Mouse (Mus musculus) limb, embryonic 14.5 days (tissue): ENCODE results near the gene Camp. TPM values are rescaled to one million over a fixed set of nuclear protein-coding genes. Genes with fewer than 3 reads are reported as not detected.
A peak's percentile ranks its signal among the peaks of the same experiment; 100 is the strongest.

Source experiments
- ATAC-seq: fragments of 200-750 bp; cut with Nextera tagmentation; 2 replicates; pipeline ENCODE4 v1.8.0; 2017; ENCODE audit warnings: low read depth, moderate number of reproducible peaks, moderate TSS enrichment; ENCODE audit not compliant: low FRiP score
- DNase-seq: peaks from one replicate; pipeline ENCODE4 v3.0.0-alpha.2; 2015; ENCODE audit warnings: low spot score
- H3K27ac ChIP-seq: fragments of 300-500 bp; sonication (generic); replicated peaks from 2 replicates; pipeline ENCODE4 v1.5.1; 2014; ENCODE audit warnings: low read depth, mild to moderate bottlenecking, low read length, moderate library complexity, mixed read lengths
- H3K27me3 ChIP-seq: fragments of 300-500 bp; sonication (generic); 2 replicates; pipeline ENCODE4 v1.6.1; 2014; ENCODE audit warnings: low read length, mixed read lengths; ENCODE audit not compliant: control insufficient read depth, insufficient read depth
- H3K36me3 ChIP-seq: fragments of 300-500 bp; sonication (generic); 2 replicates; pipeline ENCODE4 v1.6.1; 2014; ENCODE audit warnings: mild to moderate bottlenecking, low read length, moderate library complexity, mixed read lengths; ENCODE audit not compliant: control insufficient read depth, insufficient read depth
- H3K4me1 ChIP-seq: fragments of 300-500 bp; sonication (generic); 2 replicates; pipeline ENCODE4 v1.6.1; 2014; ENCODE audit warnings: antibody characterized with exemption, low read length, mixed read lengths; ENCODE audit not compliant: control insufficient read depth, insufficient read depth
- H3K4me2 ChIP-seq: fragments of 300-500 bp; sonication (generic); replicated peaks from 2 replicates; pipeline ENCODE4 v1.6.1; 2014; ENCODE audit warnings: low read depth, mild to moderate bottlenecking, low read length, moderate library complexity; ENCODE audit not compliant: severe bottlenecking
- H3K4me3 ChIP-seq: fragments of 300-500 bp; sonication (generic); replicated peaks from 2 replicates; pipeline ENCODE4 v1.5.1; 2014; ENCODE audit warnings: low read length
- H3K9ac ChIP-seq: fragments of 300-500 bp; sonication (generic); 2 replicates; pipeline ENCODE4 v1.6.1; 2014; ENCODE audit warnings: mild to moderate bottlenecking, low read depth, low read length, moderate library complexity; ENCODE audit not compliant: severe bottlenecking
- H3K9me3 ChIP-seq: fragments of 300-500 bp; sonication (generic); 2 replicates; pipeline ENCODE4 v1.6.1; 2016; ENCODE audit warnings: low read length; ENCODE audit not compliant: control insufficient read depth
- POLR2A ChIP-seq: fragments of 200-500 bp; IDR thresholded peaks from 2 replicates; pipeline ENCODE4 v1.8.0; 2012; ENCODE audit warnings: inconsistent platforms, mild to moderate bottlenecking, moderate library complexity, borderline replicate concordance; ENCODE audit not compliant: insufficient read depth, insufficient read length; ENCODE audit errors: extremely low read depth
- WGBS: fragments of 180-500 bp; shearing (Covaris S2); extraction: QIAGEN DNeasy Blood & Tissue Kit; methylation state at CpG from one replicate; pipeline ENCODE4 v1.1.7; 2014; 5-methylcytosine and 5-hydroxymethylcytosine counted together
- polyA plus RNA-seq, 2 experiments: library from polyadenylated mRNA; depleted of rRNA in 1 of 2; stranded (reverse) in 1 of 2; unstranded in 1 of 2; fragments of >200 nt; fragmentation: Nextera tagmentation in 1 of 2; extraction: Ambion mirVana in 1 of 2; gene quantifications; 2 replicates each; pipeline versions ENCODE4 v1.2.1 to v1.2.3; 2012 to 2014

Gene Camp
- polyA plus RNA-seq, 2 experiments = 1.2 to 4.8 TPM

- WGBS = 88% methylated on average over 2 of the region's 2 CpGs
- no peak overlapping the region for H3K4me2 ChIP-seq
- H3K4me3 ChIP-seq = no peak overlapping the region
- no peak overlapping the region for H3K9ac ChIP-seq
- H3K36me3 ChIP-seq = no peaks in the 10 kb centered on the region
- no peaks in the 10 kb centered on the region for H3K27me3 ChIP-seq
- no peak for TF ChIP-seq POLR2A
- no peak for DNase-seq
- no peak for ATAC-seq
- H3K27ac ChIP-seq = no peak overlapping the region
- H3K9me3 ChIP-seq = no peaks in the 10 kb centered on the region
- H3K4me1 ChIP-seq = 0 out of 2 replicates have a peak, but pooled peaks cover 3% of the 10 kb centered on the region
These were observed 4.9 kb upstream of the Camp start for GRCm38 (mm10) chr9:109854341-109854740.

- Histone ChIP-seq H3K27me3 (no peaks in the 10 kb centered on the region), H3K9ac (no peak overlapping the region), H3K4me1 (peaks cover 7% of the 10 kb centered on the region; the same call in 1 of the 2 replicates), H3K9me3 (no peaks in the 10 kb centered on the region), H3K36me3 (peaks cover 6% of the 10 kb centered on the region; the same call in 1 of the 2 replicates), H3K27ac (no peak overlapping the region), H3K4me2 (no peak overlapping the region), H3K4me3 (no peak overlapping the region)
- 90% methylated on average over 5 of the region's 5 CpGs for WGBS
- DNase-seq (no peak), ATAC-seq (no peak)
- TF ChIP-seq POLR2A = no peak
These were observed 682 bp upstream of the Camp start for GRCm38 (mm10) chr9:109850099-109850498.

GRCm38 (mm10) chr9:109833088-109833412 is 16.4 kb downstream of the Camp start:
- H3K27ac ChIP-seq = peak overlapping the region; percentile 68

GRCm38 (mm10) chr9:109832391-109833087 is 16.9 kb downstream of the Camp start, which contains the start of gene Nme6:
TSS of gene Nme6 (plus strand) at chr9:109832749.
- peak within 1 kb of the TSS; percentile 90 for H3K4me2 ChIP-seq
- peak; percentile 90 for DNase-seq
- TF ChIP-seq POLR2A = peak; percentile 53; the same call in 1 of the 2 replicates
- peak within 1 kb of the TSS; percentile 70 for H3K9ac ChIP-seq
- H3K36me3 ChIP-seq = peaks cover 9% of the 10 kb centered on the region; the same call in 1 of the 2 replicates
- H3K9me3 ChIP-seq = no peaks in the 10 kb centered on the region
- WGBS = under 1% methylated on average over 32 of the region's 32 CpGs
- no peaks in the 10 kb centered on the region for H3K27me3 ChIP-seq
- 0 out of 2 replicates have a peak, but pooled peaks cover 2% of the 10 kb centered on the region for H3K4me1 ChIP-seq
- H3K4me3 ChIP-seq = peak within 1 kb of the TSS; percentile 64
- peak within 1 kb of the TSS; percentile 68 for H3K27ac ChIP-seq
- peak; percentile 96 for ATAC-seq

More at GRCm38 (mm10) chr9:109833088-109833412, 16.4 kb downstream of the Camp start:
- H3K4me2 ChIP-seq = peak overlapping the region; percentile 90
- no peaks in the 10 kb centered on the region for H3K9me3 ChIP-seq
- ATAC-seq (no peak; the same call in 1 of the 2 replicates), DNase-seq (no peak)
- 8% methylated on average over 6 of the region's 6 CpGs for WGBS
- peaks cover 13% of the 10 kb centered on the region; the same call in 1 of the 2 replicates for H3K36me3 ChIP-seq
- peak overlapping the region; percentile 64 for H3K4me3 ChIP-seq
- peak overlapping the region; percentile 70 for H3K9ac ChIP-seq
- H3K27me3 ChIP-seq = no peaks in the 10 kb centered on the region
- H3K4me1 ChIP-seq = 0 out of 2 replicates have a peak, but pooled peaks cover 2% of the 10 kb centered on the region
- TF ChIP-seq POLR2A = no peak

GRCm38 (mm10) chr9:109826181-109826580 is 23.2 kb downstream of the Camp start:
- Histone ChIP-seq H3K27me3 (no peaks in the 10 kb centered on the region), H3K4me3 (no peak overlapping the region), H3K4me2 (no peak overlapping the region), H3K9ac (no peak overlapping the region), H3K27ac (no peak overlapping the region), H3K4me1 (no peaks in the 10 kb centered on the region), H3K9me3 (no peaks in the 10 kb centered on the region), H3K36me3 (peaks cover 5% of the 10 kb centered on the region; the same call in 1 of the 2 replicates)
- DNase-seq (no peak), ATAC-seq (no peak)
- no peak for TF ChIP-seq POLR2A
- 73% methylated on average over 5 of the region's 5 CpGs for WGBS
